In the genomic region with DNA sequence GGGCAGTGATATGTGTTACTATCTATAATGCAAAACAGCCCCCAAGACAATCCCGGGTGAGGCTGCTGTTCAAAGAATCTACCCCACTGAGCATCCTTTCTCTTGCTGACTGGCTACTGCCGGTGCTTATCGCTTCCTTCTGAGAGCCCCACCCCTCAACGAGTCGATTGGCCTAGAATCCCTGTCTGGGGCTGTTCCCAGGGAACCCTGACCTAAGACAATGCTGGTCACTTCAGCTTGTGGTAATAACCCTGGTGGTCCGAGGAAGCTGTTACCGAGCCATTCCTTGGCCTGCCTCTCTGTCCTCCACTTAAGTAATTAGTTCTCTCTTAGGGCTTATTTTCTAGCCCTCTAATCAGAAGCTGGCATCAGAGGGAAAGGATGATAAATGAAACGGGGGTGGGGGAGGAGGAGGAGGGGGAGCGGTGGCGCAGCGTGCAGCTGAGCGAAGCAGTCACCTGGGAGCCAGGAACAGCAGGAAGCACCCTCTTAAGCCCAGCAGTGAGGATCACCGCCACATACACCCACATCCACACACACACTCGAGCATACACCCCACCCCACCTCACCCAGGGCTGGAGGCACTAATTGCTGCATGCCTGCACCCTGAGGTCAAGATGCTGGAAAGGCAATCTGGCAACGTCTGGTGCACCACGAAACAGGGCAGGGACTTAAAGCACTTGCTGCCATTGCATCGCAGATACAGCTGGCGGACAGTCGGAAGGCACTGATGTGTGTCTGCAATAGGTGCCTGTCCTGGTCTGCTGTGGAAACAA, we compare ENCODE assay signal across 8 mouse cellular contexts.
A peak's percentile ranks its signal among the peaks of the same experiment; 100 is the strongest.
DNase-seq lines count a peak whose midpoint lies in the region; ATAC-seq and TF ChIP-seq lines count a peak whose summit lies in the region.

No protein-coding gene starts in this region.

- H3K9ac ChIP-seq in heart, embryonic 14.5 days (ENCODE audit: low read length), result 0 out of 2 replicates have a peak overlapping the region, but pooled peaks have one; percentile 25
- no peak overlapping the region for H3K9ac ChIP-seq in embryonic facial prominence, embryonic 12.5 days
- H3K9ac ChIP-seq in limb, embryonic 11.5 days (ENCODE audit: low read length), result no peak overlapping the region
- H3K9ac ChIP-seq in stomach, postnatal 0 days (ENCODE audit: low read length), result no peak overlapping the region

- H3K4me3 ChIP-seq in heart, embryonic 14.5 days (ENCODE audit: control insufficient read depth in 1 of 2, insufficient read depth in 1 of 2, low read depth in 1 of 2, low read length in 2 of 2), result peak overlapping the region; percentile 11 to 31
- H3K4me3 ChIP-seq in embryonic facial prominence, embryonic 12.5 days, result no peak overlapping the region
- no peak overlapping the region for H3K4me3 ChIP-seq in limb, embryonic 11.5 days (ENCODE audit: low read depth, low read length)
- H3K4me3 ChIP-seq in stomach, postnatal 0 days (ENCODE audit: low read depth, low read length), result no peak overlapping the region

- no peak for TF ChIP-seq CTCF in stomach, postnatal 0 days (IDR thresholded peaks at IDR 0.05; ENCODE audit: low read depth)

- ATAC-seq in heart, embryonic 14.5 days (ENCODE audit: insufficient number of reproducible peaks, insufficient read depth, low FRiP score, low read depth), result no peak
- ATAC-seq in embryonic facial prominence, embryonic 12.5 days (ENCODE audit: insufficient number of reproducible peaks, insufficient read depth, low FRiP score, low TSS enrichment), result no peak
- ATAC-seq in limb, embryonic 11.5 days (ENCODE audit: insufficient number of reproducible peaks, low FRiP score, low TSS enrichment, low read depth), result no peak
- ATAC-seq in stomach, postnatal 0 days (ENCODE audit: low FRiP score, low TSS enrichment), result no peak

- peak overlapping the region; percentile 58 for H3K4me2 ChIP-seq in heart, embryonic 14.5 days (ENCODE audit: low read length)
- peak overlapping the region; percentile 38 for H3K4me2 ChIP-seq in embryonic facial prominence, embryonic 12.5 days (replicated peaks)
- H3K4me2 ChIP-seq in limb, embryonic 11.5 days (ENCODE audit: low read depth, severe bottlenecking), result peak overlapping the region; percentile 32
- no peak overlapping the region for H3K4me2 ChIP-seq in stomach, postnatal 0 days (replicated peaks; ENCODE audit: low read depth)

- H3K27ac ChIP-seq in heart, embryonic 14.5 days (replicated peaks in 1 of 2; ENCODE audit: control insufficient read depth in 1 of 2, insufficient read depth in 1 of 2, low read depth in 2 of 2, low read length in 2 of 2), result no peak overlapping the region
- no peak overlapping the region for H3K27ac ChIP-seq in embryonic facial prominence, embryonic 12.5 days
- H3K27ac ChIP-seq in limb, embryonic 11.5 days (replicated peaks; ENCODE audit: low read depth, low read length), result no peak overlapping the region
- no peak overlapping the region for H3K27ac ChIP-seq in stomach, postnatal 0 days (replicated peaks)

- 9% methylated on average over 19 of the region's 19 CpGs for WGBS in heart, embryonic 14.5 days
- 12% methylated on average over 19 of the region's 19 CpGs for WGBS in embryonic facial prominence, embryonic 12.5 days
- WGBS in limb, embryonic 11.5 days, result 9% methylated on average over 15 of the region's 19 CpGs
- 16% methylated on average over 17 of the region's 19 CpGs for WGBS in stomach, postnatal 0 days

- peaks cover 12% of the 10 kb centered on the region; the same call in 1 of the 2 replicates for H3K27me3 ChIP-seq in heart, embryonic 14.5 days (ENCODE audit: control insufficient read depth, insufficient read depth, low read length)
- 0 out of 2 replicates have a peak, but pooled peaks cover 6% of the 10 kb centered on the region for H3K27me3 ChIP-seq in embryonic facial prominence, embryonic 12.5 days
- H3K27me3 ChIP-seq in limb, embryonic 11.5 days (ENCODE audit: control insufficient read depth, insufficient read depth, low read length), result no peaks in the 10 kb centered on the region
- H3K27me3 ChIP-seq in stomach, postnatal 0 days (ENCODE audit: control insufficient read depth, insufficient read depth, low read length), result no peaks in the 10 kb centered on the region

- no peaks in the 10 kb centered on the region for H3K36me3 ChIP-seq in heart, embryonic 14.5 days (ENCODE audit: control insufficient read depth, insufficient read depth, low read length)
- no peaks in the 10 kb centered on the region for H3K36me3 ChIP-seq in embryonic facial prominence, embryonic 12.5 days
- no peaks in the 10 kb centered on the region for H3K36me3 ChIP-seq in limb, embryonic 11.5 days (ENCODE audit: control insufficient read depth, insufficient read depth, low read length)
- H3K36me3 ChIP-seq in stomach, postnatal 0 days (ENCODE audit: control insufficient read depth, insufficient read depth, low read length), result no peaks in the 10 kb centered on the region

- H3K4me1 ChIP-seq in heart, embryonic 14.5 days (ENCODE audit: control insufficient read depth in 2 of 2, insufficient read depth in 2 of 2, low read length in 2 of 2), result no peaks in the 10 kb centered on the region; a peak in 1 of 4 replicates
- no peaks in the 10 kb centered on the region for H3K4me1 ChIP-seq in embryonic facial prominence, embryonic 12.5 days
- 0 out of 2 replicates have a peak, but pooled peaks cover 2% of the 10 kb centered on the region for H3K4me1 ChIP-seq in limb, embryonic 11.5 days (ENCODE audit: control insufficient read depth, insufficient read depth, low read length)
- H3K4me1 ChIP-seq in stomach, postnatal 0 days (replicated peaks; ENCODE audit: control insufficient read depth, insufficient read depth), result no peaks in the 10 kb centered on the region

- no peak for TF ChIP-seq EP300 in stomach, postnatal 0 days (optimal IDR thresholded peaks at IDR 0.05)

- H3K9me3 ChIP-seq in heart, embryonic 14.5 days (ENCODE audit: control insufficient read depth, low read length), result no peaks in the 10 kb centered on the region
- no peaks in the 10 kb centered on the region for H3K9me3 ChIP-seq in embryonic facial prominence, embryonic 12.5 days
- no peaks in the 10 kb centered on the region for H3K9me3 ChIP-seq in limb, embryonic 11.5 days (ENCODE audit: control insufficient read depth, low read length)
- H3K9me3 ChIP-seq in stomach, postnatal 0 days (ENCODE audit: control insufficient read depth, low read length), result no peaks in the 10 kb centered on the region

- no peak for DNase-seq in heart, postnatal 25 days (ENCODE audit: low spot score)
- DNase-seq in ES-CJ7 (ENCODE audit: low read depth, low spot score), result peak; percentile 64
- DNase-seq in limb, embryonic 11.5 days (ENCODE audit: low spot score), result peak; percentile 26
- peak; percentile 15 for DNase-seq in stomach, postnatal 0 days (ENCODE audit: low spot score)
- no peak for DNase-seq in adrenal gland, postnatal 10 days
- no peak for DNase-seq in adrenal gland, adult (ENCODE audit: inconsistent age in 2 of 2, low spot score in 1 of 2)

- intact Hi-C loops in heart, postnatal 25 days (cut with DNase I), result no loop called here

Comparison
In these comparisons a context has a peak if more than half of its experiments do, and no peak if none do; other contexts are left out.
1. H3K4me3 ChIP-seq: peak in heart, embryonic 14.5 days (2 of 2); none in embryonic facial prominence, embryonic 12.5 days (single experiment), limb, embryonic 11.5 days (single experiment) and stomach, postnatal 0 days (single experiment).
2. DNase-seq: peak in ES-CJ7 (single experiment), limb, embryonic 11.5 days (single experiment) and stomach, postnatal 0 days (single experiment); none in heart, postnatal 25 days (single experiment), adrenal gland, postnatal 10 days (single experiment) and adrenal gland, adult (0 of 2).